Mouse (Mus musculus): ENCODE results near the gene Mansc4. TPM values are rescaled to one million over a fixed set of nuclear protein-coding genes. Genes with fewer than 3 reads are reported as not detected.

Mansc4 gene
- polyA plus RNA-seq, 1 experiment: not detected

- Histone ChIP-seq H3K9ac (ENCODE audit: low read depth, poor library complexity, severe bottlenecking) (0 out of 2 replicates have a peak overlapping the region, but pooled peaks have one; percentile 15), H3K27ac (ENCODE audit: insufficient read depth, low read length) (no peak overlapping the region), H3K27me3 (ENCODE audit: control insufficient read depth, insufficient read depth, low read length, poor library complexity, severe bottlenecking) (no peaks in the 10 kb centered on the region), H3K9me3 (replicated peaks; ENCODE audit: control insufficient read depth, insufficient read depth, low read length, poor library complexity, severe bottlenecking) (no peaks in the 10 kb centered on the region), H3K4me3 (ENCODE audit: low read depth, low read length) (no peak overlapping the region), H3K4me1 (ENCODE audit: control insufficient read depth, insufficient read depth, low read length) (peaks cover 1% of the 10 kb centered on the region), H3K36me3 (ENCODE audit: control insufficient read depth, insufficient read depth, low read length, poor library complexity, severe bottlenecking) (peaks cover 10% of the 10 kb centered on the region)
- TF ChIP-seq POLR2A (IDR thresholded peaks at IDR 0.05; ENCODE audit: insufficient read depth, low read length) (no peak), CTCF (IDR thresholded peaks at IDR 0.05; ENCODE audit: low read depth, low read length) (no peak), EP300 (IDR thresholded peaks at IDR 0.05; ENCODE audit: insufficient read depth, low read depth, low read length) (no peak)
Observed at GRCm38 (mm10) chr6:147096934-147097333, 10.1 kb upstream of the Mansc4 start.

- Histone ChIP-seq H3K27me3 (ENCODE audit: control insufficient read depth, insufficient read depth, low read length, poor library complexity, severe bottlenecking) (no peaks in the 10 kb centered on the region), H3K36me3 (ENCODE audit: control insufficient read depth, insufficient read depth, low read length, poor library complexity, severe bottlenecking) (peaks cover 10% of the 10 kb centered on the region), H3K4me3 (ENCODE audit: low read depth, low read length) (no peak overlapping the region), H3K4me1 (ENCODE audit: control insufficient read depth, insufficient read depth, low read length) (peaks cover 1% of the 10 kb centered on the region), H3K27ac (ENCODE audit: insufficient read depth, low read length) (no peak overlapping the region), H3K9ac (ENCODE audit: low read depth, poor library complexity, severe bottlenecking) (no peak overlapping the region), H3K9me3 (replicated peaks; ENCODE audit: control insufficient read depth, insufficient read depth, low read length, poor library complexity, severe bottlenecking) (no peaks in the 10 kb centered on the region)
- TF ChIP-seq POLR2A (IDR thresholded peaks at IDR 0.05; ENCODE audit: insufficient read depth, low read length) (no peak), EP300 (IDR thresholded peaks at IDR 0.05; ENCODE audit: insufficient read depth, low read depth, low read length) (no peak), CTCF (IDR thresholded peaks at IDR 0.05; ENCODE audit: low read depth, low read length) (no peak)
Observed at GRCm38 (mm10) chr6:147096109-147096508, 9.3 kb upstream of the Mansc4 start.

GRCm38 (mm10) chr6:147094771-147095170, 7.9 kb upstream of the Mansc4 start:
- TF ChIP-seq EP300 (IDR thresholded peaks at IDR 0.05; ENCODE audit: insufficient read depth, low read depth, low read length) (no peak), CTCF (IDR thresholded peaks at IDR 0.05; ENCODE audit: low read depth, low read length) (no peak), POLR2A (IDR thresholded peaks at IDR 0.05; ENCODE audit: insufficient read depth, low read length) (no peak)
- H3K4me1 ChIP-seq (ENCODE audit: control insufficient read depth, insufficient read depth, low read length): peaks cover 1% of the 10 kb centered on the region
- H3K9me3 ChIP-seq (replicated peaks; ENCODE audit: control insufficient read depth, insufficient read depth, low read length, poor library complexity, severe bottlenecking): no peaks in the 10 kb centered on the region
- no peak overlapping the region for H3K27ac ChIP-seq (ENCODE audit: insufficient read depth, low read length)
- no peak overlapping the region for H3K9ac ChIP-seq (ENCODE audit: low read depth, poor library complexity, severe bottlenecking)
- peaks cover 10% of the 10 kb centered on the region for H3K36me3 ChIP-seq (ENCODE audit: control insufficient read depth, insufficient read depth, low read length, poor library complexity, severe bottlenecking)
- H3K4me3 ChIP-seq (ENCODE audit: low read depth, low read length): no peak overlapping the region
- no peaks in the 10 kb centered on the region for H3K27me3 ChIP-seq (ENCODE audit: control insufficient read depth, insufficient read depth, low read length, poor library complexity, severe bottlenecking)

GRCm38 (mm10) chr6:147092136-147092535, 5.3 kb upstream of the Mansc4 start:
- H3K4me1 ChIP-seq (ENCODE audit: control insufficient read depth, insufficient read depth, low read length): no peaks in the 10 kb centered on the region
- H3K27ac ChIP-seq (ENCODE audit: insufficient read depth, low read length): no peak overlapping the region
- peak overlapping the region; percentile 94 for H3K4me3 ChIP-seq (ENCODE audit: low read depth, low read length)
- H3K36me3 ChIP-seq (ENCODE audit: control insufficient read depth, insufficient read depth, low read length, poor library complexity, severe bottlenecking): peaks cover 10% of the 10 kb centered on the region
- H3K9me3 ChIP-seq (replicated peaks; ENCODE audit: control insufficient read depth, insufficient read depth, low read length, poor library complexity, severe bottlenecking): no peaks in the 10 kb centered on the region
- no peaks in the 10 kb centered on the region for H3K27me3 ChIP-seq (ENCODE audit: control insufficient read depth, insufficient read depth, low read length, poor library complexity, severe bottlenecking)
- no peak for TF ChIP-seq EP300 (IDR thresholded peaks at IDR 0.05; ENCODE audit: insufficient read depth, low read depth, low read length)
- TF ChIP-seq POLR2A (IDR thresholded peaks at IDR 0.05; ENCODE audit: insufficient read depth, low read length): no peak
- no peak for TF ChIP-seq CTCF (IDR thresholded peaks at IDR 0.05; ENCODE audit: low read depth, low read length)
- H3K9ac ChIP-seq (ENCODE audit: low read depth, poor library complexity, severe bottlenecking): peak overlapping the region; percentile 63

- Histone ChIP-seq H3K4me1 (ENCODE audit: control insufficient read depth, insufficient read depth, low read length) (no peaks in the 10 kb centered on the region), H3K9ac (ENCODE audit: low read depth, poor library complexity, severe bottlenecking) (peak within 1 kb of the TSS; percentile 63), H3K9me3 (replicated peaks; ENCODE audit: control insufficient read depth, insufficient read depth, low read length, poor library complexity, severe bottlenecking) (no peaks in the 10 kb centered on the region), H3K27me3 (ENCODE audit: control insufficient read depth, insufficient read depth, low read length, poor library complexity, severe bottlenecking) (no peaks in the 10 kb centered on the region), H3K36me3 (ENCODE audit: control insufficient read depth, insufficient read depth, low read length, poor library complexity, severe bottlenecking) (peaks cover 10% of the 10 kb centered on the region), H3K27ac (ENCODE audit: insufficient read depth, low read length) (0 out of 2 replicates have a peak within 1 kb of the TSS, but pooled peaks have one; percentile 6), H3K4me3 (ENCODE audit: low read depth, low read length) (peak within 1 kb of the TSS; percentile 94)
- TF ChIP-seq POLR2A (IDR thresholded peaks at IDR 0.05; ENCODE audit: insufficient read depth, low read length) (peak; percentile 9), EP300 (IDR thresholded peaks at IDR 0.05; ENCODE audit: insufficient read depth, low read depth, low read length) (no peak), CTCF (IDR thresholded peaks at IDR 0.05; ENCODE audit: low read depth, low read length) (no peak)
Observed at GRCm38 (mm10) chr6:147091136-147092120, 4.6 kb upstream of the Mansc4 start, which contains the start of gene Klhl42. Gene Klhl42, plus strand, starts transcription at chr6:147091379.

- H3K9me3 ChIP-seq (replicated peaks; ENCODE audit: control insufficient read depth, insufficient read depth, low read length, poor library complexity, severe bottlenecking): no peaks in the 10 kb centered on the region
- peaks cover 5% of the 10 kb centered on the region for H3K36me3 ChIP-seq (ENCODE audit: control insufficient read depth, insufficient read depth, low read length, poor library complexity, severe bottlenecking)
- no peak for TF ChIP-seq EP300 (IDR thresholded peaks at IDR 0.05; ENCODE audit: insufficient read depth, low read depth, low read length)
- no peak for TF ChIP-seq POLR2A (IDR thresholded peaks at IDR 0.05; ENCODE audit: insufficient read depth, low read length)
- no peak for TF ChIP-seq CTCF (IDR thresholded peaks at IDR 0.05; ENCODE audit: low read depth, low read length)
- no peaks in the 10 kb centered on the region for H3K27me3 ChIP-seq (ENCODE audit: control insufficient read depth, insufficient read depth, low read length, poor library complexity, severe bottlenecking)
- H3K4me1 ChIP-seq (ENCODE audit: control insufficient read depth, insufficient read depth, low read length): no peaks in the 10 kb centered on the region
- H3K9ac ChIP-seq (ENCODE audit: low read depth, poor library complexity, severe bottlenecking): no peak overlapping the region
- H3K4me3 ChIP-seq (ENCODE audit: low read depth, low read length): no peak overlapping the region; the same call in 1 of the 2 replicates
- no peak overlapping the region for H3K27ac ChIP-seq (ENCODE audit: insufficient read depth, low read length)
Observed at GRCm38 (mm10) chr6:147090191-147090590, 3.4 kb upstream of the Mansc4 start.

All from ES-Bruce4 (cell line).